Mouse (Mus musculus) embryonic fibroblast, embryonic 13.5 days (primary cell): Measurements from ENCODE around the gene Msantd2.

Source experiments
- CTCF ChIP-seq: IDR thresholded peaks from 2 replicates; pipeline ENCODE4 v1.5.1; 2011; ENCODE audit warnings: mild to moderate bottlenecking, control low read depth, low read length, moderate library complexity, borderline replicate concordance; ENCODE audit not compliant: insufficient read depth
- POLR2A ChIP-seq: IDR thresholded peaks from 2 replicates; pipeline ENCODE4 v1.6.1; 2011; ENCODE audit warnings: low read depth, mild to moderate bottlenecking, control low read depth, low read length, moderate library complexity

GRCm38 (mm10) chr9:37495761-37496160, 6.6 kb downstream of the Msantd2 start:
- TF ChIP-seq CTCF (no peak), POLR2A (no peak)
